Mouse (Mus musculus) layer of hippocampus, postnatal 10 days (tissue): Measurements from ENCODE around the gene Slc4a8. TPM values are rescaled to one million over a fixed set of nuclear protein-coding genes. Genes with fewer than 3 reads are reported as not detected.
"Not testable (repeated sequence)": the region's sequence is repeated elsewhere in the genome, so short reads cannot be mapped to it uniquely, and the experiment has no call there.

Experiments
- DNase-seq, 2 experiments: peaks; one replicate each; pipeline ENCODE4 v3.0.0; 2021; ENCODE audit warnings: low spot score in 2 of 2
- total RNA-seq, 2 experiments: library from RNA; stranded (reverse); gene quantifications; 2 replicates each; pipeline ENCODE4 v1.2.3; 2021

Gene Slc4a8
- total RNA-seq, 2 experiments from 2014 or later = 82.1 to 84.7 TPM

DNA sequence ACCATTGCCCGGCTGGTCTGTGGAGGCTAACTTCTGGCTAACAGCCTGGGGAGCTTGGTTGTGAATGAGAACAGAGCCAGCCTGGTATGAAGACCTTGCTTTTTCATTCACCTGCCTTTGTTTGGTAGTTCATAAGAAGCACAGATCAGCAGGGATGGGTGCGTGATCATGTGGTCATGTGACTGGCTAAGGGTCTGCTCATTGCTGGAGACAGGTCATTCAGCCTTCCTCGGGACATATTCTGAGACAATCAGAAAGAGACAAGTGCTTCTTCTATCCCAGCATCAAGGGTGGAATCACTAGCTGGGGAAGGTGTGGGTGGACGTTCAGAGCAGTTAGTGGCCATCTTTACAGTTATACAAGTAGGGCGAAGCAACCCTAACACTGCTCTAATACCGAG lies 22.1 kb upstream of the Slc4a8 start:
- DNase-seq = no peak

DNA sequence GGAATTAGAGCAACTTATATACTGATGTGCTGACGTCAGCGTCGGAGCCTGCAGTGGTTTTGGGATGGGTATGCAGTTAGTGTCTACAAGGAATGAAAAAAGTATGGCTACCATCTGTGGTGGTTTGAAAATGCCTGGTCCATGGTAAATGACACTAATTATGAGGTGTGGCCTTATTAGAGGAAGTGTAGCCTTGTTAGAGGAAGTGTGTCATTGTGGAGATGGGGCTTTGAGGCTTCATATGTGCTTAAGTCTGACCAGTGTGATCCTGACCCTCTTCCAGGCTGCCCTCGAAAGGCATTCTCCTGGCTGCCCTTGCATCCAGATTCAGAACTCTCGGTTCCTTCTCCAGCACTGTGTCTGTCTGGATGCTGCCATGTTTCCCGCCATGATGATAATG lies 18.3 kb upstream of the Slc4a8 start:
- DNase-seq = no peak

GRCm38 (mm10) chr15:100746478-100747120 lies 14.9 kb upstream of the Slc4a8 start:
- no peak for DNase-seq

DNA sequence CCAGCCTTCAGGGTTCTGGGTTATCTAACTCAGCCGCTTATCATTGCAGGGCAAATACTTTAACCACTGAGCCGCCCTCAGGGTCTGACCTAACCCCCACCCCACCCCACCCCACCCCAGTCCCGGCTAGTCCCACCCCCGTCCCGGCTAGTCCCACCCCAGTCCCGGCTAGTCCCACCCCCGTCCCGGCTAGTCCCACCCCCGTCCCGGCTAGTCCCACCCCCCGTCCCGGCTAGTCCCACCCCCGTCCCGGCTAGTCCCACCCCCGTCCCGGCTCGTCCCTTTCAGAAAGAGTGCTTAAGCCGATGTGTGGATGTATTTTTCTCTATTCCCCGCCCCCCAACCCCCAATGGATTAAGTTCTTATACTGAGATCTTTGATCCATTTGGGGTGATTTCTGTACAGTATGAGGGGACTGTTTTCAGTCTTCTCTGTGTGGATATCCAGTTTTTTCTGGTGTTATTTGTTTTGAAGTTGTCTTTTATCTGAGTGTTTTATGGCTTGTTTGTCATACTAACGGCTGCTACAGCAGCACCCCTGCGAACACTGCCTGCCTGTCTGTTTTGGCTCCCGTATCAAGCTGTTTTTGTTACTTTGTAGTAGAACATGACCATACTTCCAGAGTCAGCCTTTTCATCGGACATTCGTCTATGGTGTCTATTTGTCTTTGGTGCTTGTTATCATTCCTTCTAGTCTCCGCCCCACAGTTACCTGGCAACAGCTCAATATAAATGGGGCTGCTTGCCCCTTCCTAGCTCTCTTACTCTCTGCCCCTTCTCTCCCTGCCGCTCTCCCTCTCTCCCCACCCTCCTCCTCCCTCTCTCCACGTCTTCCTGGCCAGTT lies 14.2 kb upstream of the Slc4a8 start:
- no peak for DNase-seq

GRCm38 (mm10) chr15:100748584-100748983 lies 13.0 kb upstream of the Slc4a8 start:
- no peak for DNase-seq

DNA sequence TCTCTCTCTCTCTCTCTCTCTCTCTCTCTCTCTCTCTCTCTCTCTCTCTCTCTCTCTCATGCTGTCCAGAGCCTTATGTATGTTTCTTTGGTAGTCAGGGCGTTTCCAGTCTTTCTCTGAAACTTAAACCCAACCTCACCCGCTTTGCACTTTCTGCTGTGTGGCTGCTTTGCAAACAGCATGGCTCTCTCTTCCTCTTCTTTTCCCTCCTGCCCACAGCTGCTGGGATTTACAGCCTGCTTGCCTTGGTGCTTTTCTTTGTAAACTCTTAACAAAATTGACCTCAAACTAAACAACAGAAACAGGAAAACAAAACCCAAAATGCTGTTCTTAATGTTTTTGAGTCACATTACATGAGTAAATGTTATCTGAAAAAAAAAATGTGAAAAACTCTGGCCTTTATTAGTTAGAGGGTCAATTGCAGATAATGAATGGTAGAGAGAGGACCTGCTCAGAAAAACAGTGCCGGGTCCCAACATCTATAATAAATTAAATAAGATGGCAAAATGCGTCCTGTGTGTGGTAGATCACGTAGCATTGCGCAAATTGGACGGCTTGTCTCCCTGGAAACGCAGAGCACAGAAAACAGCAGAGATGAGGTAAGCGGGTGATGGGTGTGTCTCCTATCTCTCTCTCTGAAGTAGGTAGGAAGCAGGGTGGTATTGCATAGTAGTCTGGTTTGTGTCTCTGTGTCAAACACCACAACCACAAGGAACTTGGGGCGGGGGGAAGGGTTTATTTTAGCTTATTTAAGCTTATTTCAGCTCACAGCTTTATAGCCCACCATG lies 11.6 kb upstream of the Slc4a8 start:
- DNase-seq = no peak

- DNase-seq = no peak
Measured at GRCm38 (mm10) chr15:100752439-100752838, 9.1 kb upstream of the Slc4a8 start.

DNA sequence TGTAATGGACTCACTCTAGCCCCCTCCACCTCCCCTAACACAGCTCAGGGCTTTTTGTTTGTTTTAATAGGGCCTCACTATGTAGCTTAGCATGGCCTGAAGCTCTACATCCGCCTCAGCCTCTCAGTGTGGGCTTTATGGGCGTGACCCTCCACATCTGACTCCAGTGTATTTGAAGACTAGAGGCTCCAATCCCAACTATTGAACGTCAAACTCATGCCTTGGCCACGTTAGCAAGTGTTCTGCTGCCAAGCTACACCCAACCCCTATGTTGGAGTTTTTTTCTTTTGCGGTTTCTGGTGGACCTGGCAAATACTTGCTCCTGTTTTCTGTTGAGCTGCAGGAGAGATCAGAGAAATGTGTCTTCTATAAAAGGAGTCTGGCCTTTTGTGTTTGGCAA lies 8.5 kb upstream of the Slc4a8 start:
- DNase-seq = no peak

GRCm38 (mm10) chr15:100754041-100754440 lies 7.5 kb upstream of the Slc4a8 start:
- DNase-seq = no peak

DNA sequence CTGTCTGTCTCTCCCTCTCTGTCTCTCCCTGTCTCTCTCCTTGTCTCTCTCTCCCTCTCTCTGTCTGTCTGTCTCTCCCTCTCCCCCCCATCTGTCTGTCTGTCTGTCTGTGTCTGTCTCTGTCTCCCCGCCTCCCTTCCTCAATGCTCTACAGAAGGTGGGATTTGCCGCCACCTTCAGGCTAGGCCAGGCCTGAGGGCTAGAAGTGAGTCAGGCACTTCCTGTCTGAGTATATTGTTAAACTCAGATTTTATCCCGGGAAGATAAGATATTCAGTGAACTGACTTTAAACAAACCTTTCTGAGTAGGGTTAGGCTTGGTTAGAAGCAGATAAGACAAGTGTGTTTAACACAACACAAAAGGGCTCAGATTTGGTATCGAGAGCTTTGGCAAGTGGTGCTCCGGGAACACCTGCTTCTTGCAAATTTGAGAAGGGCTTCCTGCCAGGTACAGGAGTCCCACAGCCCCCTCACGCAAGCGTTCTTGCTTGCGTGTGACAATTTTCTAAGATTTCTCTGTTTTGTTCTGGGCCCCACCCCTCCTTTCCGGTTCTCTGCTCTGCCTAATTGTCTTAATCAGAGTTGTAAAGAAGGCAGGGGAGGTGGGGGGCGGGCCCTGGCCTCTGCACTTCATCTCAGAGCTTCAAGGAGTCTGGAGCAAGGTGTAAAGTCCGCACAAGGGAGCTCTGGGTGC lies 6.6 kb upstream of the Slc4a8 start:
- DNase-seq = peak in 1 of 2 experiments; percentile 55

GRCm38 (mm10) chr15:100755498-100755859 lies 6.1 kb upstream of the Slc4a8 start:
- DNase-seq = no peak

- DNase-seq = no peak
Measured at GRCm38 (mm10) chr15:100755881-100756624, 5.5 kb upstream of the Slc4a8 start.

GRCm38 (mm10) chr15:100757527-100757978 lies 4.0 kb upstream of the Slc4a8 start:
- peak; percentile 69 to 76 for DNase-seq

DNA sequence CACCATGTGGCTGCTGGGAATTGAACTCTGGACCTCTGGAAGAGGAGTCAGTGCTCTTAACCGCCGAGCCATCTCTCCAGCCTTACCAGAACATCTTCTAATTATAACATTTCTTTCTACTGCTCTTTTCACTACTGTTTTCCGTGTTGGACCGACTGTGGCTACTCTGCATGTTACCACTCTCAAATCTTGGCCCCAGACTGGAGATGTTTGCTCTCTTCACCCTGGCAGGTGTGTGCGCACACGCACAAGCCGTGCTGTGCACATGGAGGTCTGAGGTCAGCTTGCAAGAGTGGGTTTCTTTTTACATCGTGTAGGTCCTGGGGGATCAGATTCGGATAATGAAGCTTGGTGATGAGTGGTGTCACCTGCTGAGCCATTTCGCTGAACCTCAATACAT lies 2.3 kb upstream of the Slc4a8 start:
- DNase-seq = no peak

DNA sequence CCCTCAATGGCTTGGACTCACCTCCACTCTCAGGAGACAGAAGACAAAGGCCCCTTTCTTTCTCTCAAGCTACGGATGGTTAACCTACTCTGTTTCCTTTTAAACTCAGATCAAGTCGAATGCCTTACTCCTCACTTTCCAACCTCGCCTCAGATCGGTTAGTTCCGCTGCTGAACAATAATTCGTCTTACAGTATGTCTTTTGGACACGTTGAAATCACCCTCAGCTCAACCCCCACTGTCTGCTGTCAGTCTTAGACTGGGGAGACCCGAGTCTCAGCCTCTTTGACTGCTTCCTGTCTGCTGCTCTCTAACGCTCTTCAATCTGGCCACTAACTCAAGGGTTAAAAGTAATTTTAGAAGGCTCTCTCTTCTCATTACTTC lies 520 bp upstream of the Slc4a8 start:
- DNase-seq = peak in 1 of 2 experiments; percentile 46

DNA sequence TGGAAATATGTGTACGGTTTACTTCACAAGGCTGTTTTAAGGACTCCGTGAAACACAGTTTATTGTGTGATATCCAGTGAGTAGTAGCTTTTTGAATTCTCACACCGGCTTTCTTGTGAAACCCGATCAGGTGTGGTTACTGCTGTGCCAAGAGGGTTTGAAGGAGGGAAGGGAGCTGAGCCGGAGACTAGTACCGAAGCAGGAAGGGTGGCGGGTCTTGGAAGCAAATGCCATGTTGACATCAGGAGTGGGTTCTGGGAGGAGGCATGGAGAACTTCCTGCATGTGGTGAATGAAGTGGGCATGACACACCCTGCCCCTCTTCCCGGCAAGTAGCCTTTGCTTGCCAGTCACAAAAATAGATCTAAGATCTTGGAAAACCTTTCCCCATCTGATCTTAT lies 1.1 kb downstream of the Slc4a8 start:
- no peak for DNase-seq

GRCm38 (mm10) chr15:100764163-100764951 lies 2.8 kb downstream of the Slc4a8 start:
- no peak for DNase-seq

DNA sequence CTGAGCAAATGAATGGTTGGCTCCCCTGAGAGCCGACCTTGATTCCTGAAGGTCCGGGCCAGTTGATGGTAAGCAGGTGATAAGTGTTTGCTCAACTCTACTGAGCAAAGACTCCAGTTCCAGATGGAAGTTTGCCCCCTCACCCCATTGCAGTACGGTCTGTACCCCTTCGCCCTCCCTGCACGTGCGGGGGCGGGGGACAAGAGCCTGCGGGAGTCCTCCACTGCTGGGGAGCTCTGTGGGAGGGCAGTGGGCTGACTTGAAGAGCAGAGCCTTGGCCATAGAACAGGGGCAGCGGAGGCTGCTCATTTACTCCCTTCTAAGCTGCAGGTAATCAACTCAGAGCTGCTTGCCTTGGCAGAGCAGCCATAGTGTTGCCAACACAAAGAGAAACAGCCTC lies 5.3 kb downstream of the Slc4a8 start:
- DNase-seq = no peak

DNA sequence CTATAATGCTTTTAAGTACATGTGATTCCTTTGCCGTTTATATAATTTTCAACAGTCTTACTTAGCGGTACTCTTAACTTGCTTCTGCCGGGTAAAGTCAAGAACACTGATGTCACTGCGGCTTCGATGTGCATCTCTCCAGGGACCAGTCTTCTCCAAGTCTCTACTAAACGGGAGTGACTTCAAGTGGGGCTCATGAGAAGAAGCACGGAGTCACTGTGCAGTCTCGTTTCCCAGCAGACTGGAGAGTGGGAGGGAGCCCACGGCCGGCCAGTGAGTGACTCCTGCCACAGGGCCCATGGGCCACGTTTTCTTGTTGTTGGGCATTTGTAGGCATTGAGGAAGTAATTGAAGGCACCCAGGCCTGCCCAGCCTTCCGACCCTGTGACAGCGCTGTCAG lies 6.3 kb downstream of the Slc4a8 start:
- no peak for DNase-seq

GRCm38 (mm10) chr15:100769023-100769422 lies 7.5 kb downstream of the Slc4a8 start:
- not testable (repeated sequence) for DNase-seq
